Comparison of ENCODE assay signal across 8 mouse cellular contexts in the genomic region with DNA sequence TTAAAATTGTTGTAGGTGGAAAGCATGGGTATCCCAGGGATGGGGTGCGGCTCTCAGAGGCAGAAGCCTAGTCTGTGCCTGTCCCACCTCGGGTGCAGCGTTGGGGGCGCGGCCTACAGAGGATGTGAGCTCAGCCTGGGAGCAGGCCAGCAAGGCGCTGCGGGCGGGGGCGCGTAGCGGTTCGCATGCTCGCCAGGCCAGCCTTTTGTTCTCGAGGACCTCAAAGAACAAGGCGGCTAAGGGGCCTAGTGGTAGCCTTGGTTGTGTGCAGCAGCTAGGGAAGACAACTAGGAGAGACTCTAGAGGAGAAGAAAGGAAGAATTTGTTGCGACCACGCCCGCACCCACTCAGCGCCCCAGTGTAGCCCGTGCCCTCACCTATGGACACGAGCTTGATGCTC. TPM values are rescaled to one million over a fixed set of nuclear protein-coding genes. Genes with fewer than 3 reads are reported as not detected.
DNase-seq lines count a peak whose midpoint lies in the region; ATAC-seq and TF ChIP-seq lines count a peak whose summit lies in the region.

No protein-coding gene starts in this region.

- peak; percentile 38 for ATAC-seq in activated CD4-positive, CD25-positive, alpha-beta regulatory T cell, adult 4 months
- peak; percentile 38 for ATAC-seq in inflammation-experienced regulatory T-cells, adult 6 months
- peak; percentile 40 for ATAC-seq in megakaryocyte progenitor cell, adult 5-6 weeks (replicated peaks; ENCODE audit: poor library complexity)
- no peak for ATAC-seq in monocyte, adult 5-6 weeks (replicated peaks; ENCODE audit: insufficient number of reproducible peaks, low FRiP score, low TSS enrichment, poor library complexity, severe bottlenecking)

- no peaks in the 10 kb centered on the region for H3K4me1 ChIP-seq in cortical plate, adult 2 months (ENCODE audit: control insufficient read depth, insufficient read depth, low read length)

- TF ChIP-seq CTCF in cortical plate, adult 2 months (IDR thresholded peaks at IDR 0.05; ENCODE audit: extremely low read depth, insufficient read depth, low read length) = no peak

- intact Hi-C loops in left cerebral cortex, postnatal 14 days (cut with DNase I) = loop anchor here (10.0 kb wide), 2 partner anchors 131 to 161 kb away; no protein-coding TSS in a partner anchor

- TF ChIP-seq POLR2A in cortical plate, adult 2 months (IDR thresholded peaks at IDR 0.05; ENCODE audit: extremely low read depth, insufficient read depth, low read length) = 0 out of 2 replicates have a peak, but pooled peaks have one; percentile 5

- peak; percentile 79 for DNase-seq in gastrocnemius, postnatal 10 days
- peak; percentile 62 to 75 for DNase-seq in left cerebral cortex, postnatal 14 days (ENCODE audit: low spot score in 2 of 2)
- peak; percentile 55 to 61 for DNase-seq in right cerebral cortex, postnatal 36 days (ENCODE audit: low spot score in 2 of 2)

- peak overlapping the region; percentile 79 for H3K27ac ChIP-seq in cortical plate, adult 2 months (ENCODE audit: insufficient read depth, low read length)

- peak overlapping the region; percentile 71 for H3K4me3 ChIP-seq in cortical plate, adult 2 months (ENCODE audit: insufficient read depth, low read length)

RNA-seq across cellular contexts. Expression of gene Flna, which starts 3.9 kb away (rescaled TPM):
- 100 to 1,000 TPM; 202 to 298 TPM for polyA plus RNA-seq in activated CD4-positive, CD25-positive, alpha-beta regulatory T cell, adult 4 months (2017; shearing (Covaris generic))
- polyA plus RNA-seq in cortical plate, adult 2 months (2012; rRNA removed) = 157 and 175 TPM in 2 replicates
- 100 to 1,000 TPM; 113 to 163 TPM for total RNA-seq in gastrocnemius, postnatal 10 days (2021)
- polyA plus RNA-seq in inflammation-experienced regulatory T-cells, adult 6 months (2017; shearing (Covaris generic)) = 100 to 1,000 TPM; 222 to 338 (median 279) TPM
- 100 to 1,000 TPM in 1 of 2 experiments, 10 to 100 TPM in 1; 89.1 to 100 TPM for total RNA-seq in left cerebral cortex, postnatal 14 days (2021)
- total RNA-seq in megakaryocyte progenitor cell, adult 5-6 weeks (2015) = 158 and 196 TPM in 2 replicates
- total RNA-seq in megakaryocyte progenitor cell, adult 5-6 weeks (2017) = 495 and 504 TPM in 2 replicates
- total RNA-seq in monocyte, adult 5-6 weeks (2017) = 2,023 to 2,748 TPM (median 2,149 TPM) in 3 replicates

RNA-seq across cellular contexts. Expression of gene Emd, which starts 8.8 kb away (rescaled TPM):
- 10 to 100 TPM; 47.0 to 48.0 TPM for polyA plus RNA-seq in activated CD4-positive, CD25-positive, alpha-beta regulatory T cell, adult 4 months (2017; shearing (Covaris generic))
- polyA plus RNA-seq in cortical plate, adult 2 months (2012; rRNA removed) = 41.9 and 43.6 TPM in 2 replicates
- 10 to 100 TPM; 23.3 to 25.2 TPM for total RNA-seq in gastrocnemius, postnatal 10 days (2021)
- 10 to 100 TPM; 22.4 to 91.9 (median 32.8) TPM for polyA plus RNA-seq in inflammation-experienced regulatory T-cells, adult 6 months (2017; shearing (Covaris generic))
- 10 to 100 TPM; 38.9 to 40.4 TPM for total RNA-seq in left cerebral cortex, postnatal 14 days (2021)
- total RNA-seq in megakaryocyte progenitor cell, adult 5-6 weeks (2015) = 77.1 and 82.8 TPM in 2 replicates
- total RNA-seq in megakaryocyte progenitor cell, adult 5-6 weeks (2017) = 86.7 and 91.7 TPM in 2 replicates
- total RNA-seq in monocyte, adult 5-6 weeks (2017) = 85.3 to 98.0 TPM (median 91.4 TPM) in 3 replicates

RNA-seq across cellular contexts. Expression of gene Rpl10, which starts 24.9 kb away (rescaled TPM):
- 1,000 to 10,000 TPM in 1 of 2 experiments, 100 to 1,000 TPM in 1; 640 to 1,689 TPM for polyA plus RNA-seq in activated CD4-positive, CD25-positive, alpha-beta regulatory T cell, adult 4 months (2017; shearing (Covaris generic))
- 770 and 800 TPM in 2 replicates for polyA plus RNA-seq in cortical plate, adult 2 months (2012; rRNA removed)
- total RNA-seq in gastrocnemius, postnatal 10 days (2021) = 100 to 1,000 TPM; 163 to 167 TPM
- 1,000 to 10,000 TPM in 1 of 3 experiments, 100 to 1,000 TPM in 2; 478 to 1,649 (median 679) TPM for polyA plus RNA-seq in inflammation-experienced regulatory T-cells, adult 6 months (2017; shearing (Covaris generic))
- total RNA-seq in left cerebral cortex, postnatal 14 days (2021) = 100 to 1,000 TPM; 124 to 140 TPM
- 3,920 and 4,047 TPM in 2 replicates for total RNA-seq in megakaryocyte progenitor cell, adult 5-6 weeks (2015)
- total RNA-seq in megakaryocyte progenitor cell, adult 5-6 weeks (2017) = 1,333 and 1,759 TPM in 2 replicates
- total RNA-seq in monocyte, adult 5-6 weeks (2017) = 1,229 to 1,534 TPM (median 1,358 TPM) in 3 replicates

RNA-seq across cellular contexts. Expression of gene Taz, which starts 36.0 kb away (rescaled TPM):
- 10 to 100 TPM; 42.1 to 51.3 TPM for polyA plus RNA-seq in activated CD4-positive, CD25-positive, alpha-beta regulatory T cell, adult 4 months (2017; shearing (Covaris generic))
- 83.0 and 101 TPM in 2 replicates for polyA plus RNA-seq in cortical plate, adult 2 months (2012; rRNA removed)
- total RNA-seq in gastrocnemius, postnatal 10 days (2021) = 10 to 100 TPM; 41.7 to 47.4 TPM
- polyA plus RNA-seq in inflammation-experienced regulatory T-cells, adult 6 months (2017; shearing (Covaris generic)) = 10 to 100 TPM; 28.8 to 66.0 (median 58.8) TPM
- 10 to 100 TPM; 51.2 to 53.1 TPM for total RNA-seq in left cerebral cortex, postnatal 14 days (2021)
- 44.5 and 53.5 TPM in 2 replicates for total RNA-seq in megakaryocyte progenitor cell, adult 5-6 weeks (2015)
- total RNA-seq in megakaryocyte progenitor cell, adult 5-6 weeks (2017) = 25.8 and 31.0 TPM in 2 replicates
- total RNA-seq in monocyte, adult 5-6 weeks (2017) = 59.4 to 103 TPM (median 69.3 TPM) in 3 replicates

RNA-seq across cellular contexts. Expression of gene Dnase1l1, which starts 36.5 kb away (rescaled TPM):
- polyA plus RNA-seq in activated CD4-positive, CD25-positive, alpha-beta regulatory T cell, adult 4 months (2017; shearing (Covaris generic)) = 10 to 100 TPM; 16.6 to 18.5 TPM
- 5.3 TPM in 2 replicates for polyA plus RNA-seq in cortical plate, adult 2 months (2012; rRNA removed)
- 10 to 100 TPM; 62.8 to 69.4 TPM for total RNA-seq in gastrocnemius, postnatal 10 days (2021)
- polyA plus RNA-seq in inflammation-experienced regulatory T-cells, adult 6 months (2017; shearing (Covaris generic)) = 10 to 100 TPM; 17.0 to 35.0 (median 23.7) TPM
- total RNA-seq in left cerebral cortex, postnatal 14 days (2021) = 1 to 10 TPM; 1.4 to 2.0 TPM
- 21.2 and 24.5 TPM in 2 replicates for total RNA-seq in megakaryocyte progenitor cell, adult 5-6 weeks (2015)
- 7.1 and 17.4 TPM in 2 replicates for total RNA-seq in megakaryocyte progenitor cell, adult 5-6 weeks (2017)
- 46.0 to 56.4 TPM (median 56.0 TPM) in 3 replicates for total RNA-seq in monocyte, adult 5-6 weeks (2017)
